Mouse (Mus musculus) liver, adult 10 weeks (tissue): Measurements from ENCODE around the gene Hoxd11. TPM values are rescaled to one million over a fixed set of nuclear protein-coding genes. Genes with fewer than 3 reads are reported as not detected.

Source experiments
- polyA plus RNA-seq: library from polyadenylated mRNA; stranded (reverse); fragments of 350-450 nt; fragmentation: Illumina TruSeq; extraction: RNeasy Lipid Tissue Mini Kit (QIAGEN cat#74804); gene quantifications from one replicate; pipeline ENCODE4 v1.2.3, GENCODE M21; 2014; ENCODE audit warnings: low read depth, low replicate concordance

Gene Hoxd11
- polyA plus RNA-seq: not detected

GRCm38 (mm10) chr2:74678891-74679595 lies at the start of gene Hoxd11:
Gene Hoxd11, plus strand, starts transcription at chr2:74679557.

GRCm38 (mm10) chr2:74659507-74660005 lies 19.8 kb upstream of the Hoxd11 start, which contains the start of gene Evx2:
Gene Evx2, minus strand, starts transcription at chr2:74659557.

GRCm38 (mm10) chr2:74667842-74668357 lies 11.5 kb upstream of the Hoxd11 start, which contains the start of gene Hoxd13:
Gene Hoxd13, plus strand, starts transcription at chr2:74668310.

GRCm38 (mm10) chr2:74674881-74675665 lies 4.3 kb upstream of the Hoxd11 start, which contains the start of gene Hoxd12:
Gene Hoxd12, plus strand, starts transcription at chr2:74675013.

DNA sequence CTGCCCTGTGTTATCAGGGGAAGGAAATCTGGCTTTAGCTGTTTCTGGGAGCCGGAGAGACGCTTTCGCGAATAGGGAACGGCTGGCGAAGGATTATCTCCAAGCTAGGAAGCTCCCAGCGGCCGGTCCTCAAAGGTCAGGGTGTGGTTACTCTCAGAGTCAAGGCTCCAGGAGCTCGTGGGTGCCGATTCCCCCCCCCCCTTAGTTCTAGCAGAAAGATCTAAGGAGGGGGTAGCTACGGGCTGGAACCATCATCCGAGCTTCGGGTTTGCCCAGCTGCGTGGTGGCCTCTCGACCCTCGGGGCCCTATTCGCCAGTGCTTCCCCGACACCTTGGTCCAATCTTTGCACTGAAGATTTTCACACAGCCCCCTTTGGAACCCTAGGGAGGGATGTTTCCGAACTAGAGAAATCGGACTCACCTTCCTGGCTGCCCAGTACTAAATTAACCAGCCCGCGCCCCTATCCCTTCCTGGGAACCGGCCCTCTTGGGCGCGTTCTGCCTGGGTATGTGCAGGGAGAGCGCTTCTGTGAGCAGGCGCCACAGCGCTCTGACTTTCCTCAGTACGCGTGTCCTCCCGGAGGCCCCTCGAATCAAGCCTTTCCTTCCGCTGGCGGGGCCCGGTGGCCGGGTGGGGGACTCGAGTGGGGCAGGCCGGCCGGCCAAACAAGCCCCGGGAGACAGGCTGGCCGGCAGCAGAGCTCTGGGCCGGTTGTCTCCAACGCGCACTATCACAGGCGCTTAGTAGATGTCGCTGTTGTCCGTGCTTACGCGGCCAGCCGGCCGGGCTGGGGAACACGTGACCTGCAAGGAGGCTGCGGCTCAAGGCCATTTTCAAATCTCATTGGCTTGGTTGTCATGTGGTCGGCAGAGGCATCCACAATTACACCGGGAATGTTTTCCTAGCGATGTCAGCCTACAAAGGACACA lies 11.9 kb downstream of the Hoxd11 start, which contains the start of gene Hoxd10:
TSS of gene Hoxd10 (plus strand) at position 903 of the 930 bp plus-strand sequence.

GRCm38 (mm10) chr2:74697567-74698121 lies 18.3 kb downstream of the Hoxd11 start, which contains the start of gene Hoxd9:
Gene Hoxd9, plus strand, starts transcription at chr2:74697727.

DNA sequence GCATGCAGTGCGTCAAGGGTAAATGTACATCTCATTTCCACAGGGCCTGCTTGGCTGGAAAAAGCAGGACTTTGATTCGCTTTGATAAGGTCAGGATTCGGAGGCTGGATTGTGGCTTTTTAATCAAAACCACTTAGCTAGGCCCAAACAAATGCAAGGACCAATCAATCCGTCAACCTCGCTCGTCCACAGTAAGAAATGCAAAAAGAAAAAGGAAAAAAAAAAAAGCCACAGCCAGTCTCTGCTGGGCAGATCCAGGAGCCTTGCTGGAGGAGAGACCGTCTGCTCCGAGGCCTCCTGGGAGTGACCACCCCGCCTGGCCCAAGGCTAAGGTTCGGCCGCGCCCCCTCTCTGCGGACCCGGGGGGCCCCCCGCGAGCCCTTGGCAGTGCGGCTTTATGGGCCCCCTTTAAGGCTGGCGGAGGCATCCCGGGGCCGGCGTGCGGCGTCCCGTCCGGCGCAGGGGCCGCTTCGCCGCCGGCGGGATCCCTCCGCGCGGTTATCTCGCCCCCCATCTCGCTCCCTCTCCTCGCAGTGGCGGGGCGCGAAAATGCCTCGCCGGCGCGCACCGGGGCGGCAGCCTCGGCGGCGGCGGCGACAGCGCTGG lies 25.1 kb downstream of the Hoxd11 start, which contains the start of gene Hoxd8:
TSS of gene Hoxd8 (plus strand) at position 223 of the 606 bp plus-strand sequence.

DNA sequence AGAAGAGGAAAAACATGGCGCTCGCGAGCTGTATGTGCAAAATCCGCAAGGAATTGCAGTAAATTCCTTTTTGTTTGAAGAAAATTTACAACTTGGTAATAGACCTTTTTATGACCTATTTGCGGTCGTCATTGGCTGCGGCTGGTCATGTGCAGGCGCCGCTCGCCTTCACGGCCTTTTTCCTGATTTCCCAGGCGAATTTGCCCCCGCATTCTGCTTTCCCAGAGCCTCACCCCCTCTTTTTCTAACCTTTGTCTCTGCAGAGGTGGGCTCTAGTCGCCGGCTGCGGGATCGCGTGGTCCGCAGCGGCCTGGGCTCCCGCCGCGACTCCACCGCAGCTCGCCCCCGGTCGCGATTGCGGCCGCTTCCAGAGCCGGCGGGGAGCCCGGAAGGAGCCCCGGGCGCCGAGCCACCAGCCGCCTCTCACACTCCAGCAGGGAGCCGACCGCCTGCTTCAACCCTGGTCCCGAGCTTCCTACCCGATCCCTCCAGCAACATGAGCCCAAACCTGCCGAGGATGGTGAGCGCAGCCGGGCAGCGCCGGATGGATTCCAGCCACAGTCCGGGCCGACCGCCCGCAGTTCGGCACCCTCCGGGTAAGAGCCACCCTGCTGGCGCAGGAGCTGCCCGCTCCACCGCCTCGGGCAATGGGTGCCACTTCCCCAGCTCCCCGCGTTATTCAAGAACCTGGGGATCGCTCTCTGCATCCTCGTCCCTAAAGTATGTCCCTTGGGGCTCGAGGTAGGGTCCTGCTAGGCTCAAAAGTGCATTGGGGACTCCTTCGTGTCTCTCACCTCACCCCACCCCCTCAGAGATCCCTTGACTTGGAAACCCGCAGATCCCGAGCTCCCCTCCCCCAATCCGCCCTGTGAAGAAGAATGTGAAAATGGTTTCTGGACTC lies 32.6 kb downstream of the Hoxd11 start, which contains the start of the genes Hoxd3 and Hoxd4:
TSS of gene Hoxd3 (plus strand) at position 207 of the 901 bp plus-strand sequence.
TSS of gene Hoxd4 (plus strand) at position 209 of the 901 bp plus-strand sequence.

GRCm38 (mm10) chr2:74726551-74726950 lies 47.2 kb downstream of the Hoxd11 start, which contains the start of gene Gm28230:
Gene Gm28230, plus strand, starts transcription at chr2:74726728.

Other genes starting within 250 kb of the Hoxd11 start
- 9.0 TPM for gene Lnpk, start 100.1 kb upstream of the Hoxd11 start, polyA plus RNA-seq
- not detected for gene Evx2, start 20.0 kb upstream of the Hoxd11 start, polyA plus RNA-seq
- gene Hoxd13, start 11.2 kb upstream of the Hoxd11 start, polyA plus RNA-seq: not detected
- gene Hoxd12, start 4.5 kb upstream of the Hoxd11 start, polyA plus RNA-seq: not detected
- gene Hoxd10, start 12.4 kb downstream of the Hoxd11 start, polyA plus RNA-seq: not detected
- not detected for gene Hoxd9, start 18.2 kb downstream of the Hoxd11 start, polyA plus RNA-seq
- not detected for gene Hoxd8, start 25.1 kb downstream of the Hoxd11 start, polyA plus RNA-seq
- gene Hoxd3, start 32.4 kb downstream of the Hoxd11 start, polyA plus RNA-seq: not detected
- gene Hoxd4, start 32.4 kb downstream of the Hoxd11 start, polyA plus RNA-seq: not detected
- gene Gm28230, start 47.2 kb downstream of the Hoxd11 start, polyA plus RNA-seq: not detected
- not detected for gene Hoxd1, start 83.4 kb downstream of the Hoxd11 start, polyA plus RNA-seq
- 157 TPM for gene Mtx2, start 146.2 kb downstream of the Hoxd11 start, polyA plus RNA-seq